Mouse (Mus musculus) ES-Bruce4 (cell line): ENCODE results near the gene Lrrc25.

Source experiments
- CTCF ChIP-seq: IDR thresholded peaks from one replicate; pipeline ENCODE4 v1.8.1; 2011; ENCODE audit warnings: low read depth, low read length
- EP300 ChIP-seq: IDR thresholded peaks from 2 replicates; pipeline ENCODE4 v1.6.1; 2011; ENCODE audit warnings: low read depth, low read length; ENCODE audit not compliant: insufficient read depth
- POLR2A ChIP-seq: IDR thresholded peaks from one replicate; pipeline ENCODE4 v1.8.1; 2011; ENCODE audit warnings: low read length; ENCODE audit not compliant: insufficient read depth

DNA sequence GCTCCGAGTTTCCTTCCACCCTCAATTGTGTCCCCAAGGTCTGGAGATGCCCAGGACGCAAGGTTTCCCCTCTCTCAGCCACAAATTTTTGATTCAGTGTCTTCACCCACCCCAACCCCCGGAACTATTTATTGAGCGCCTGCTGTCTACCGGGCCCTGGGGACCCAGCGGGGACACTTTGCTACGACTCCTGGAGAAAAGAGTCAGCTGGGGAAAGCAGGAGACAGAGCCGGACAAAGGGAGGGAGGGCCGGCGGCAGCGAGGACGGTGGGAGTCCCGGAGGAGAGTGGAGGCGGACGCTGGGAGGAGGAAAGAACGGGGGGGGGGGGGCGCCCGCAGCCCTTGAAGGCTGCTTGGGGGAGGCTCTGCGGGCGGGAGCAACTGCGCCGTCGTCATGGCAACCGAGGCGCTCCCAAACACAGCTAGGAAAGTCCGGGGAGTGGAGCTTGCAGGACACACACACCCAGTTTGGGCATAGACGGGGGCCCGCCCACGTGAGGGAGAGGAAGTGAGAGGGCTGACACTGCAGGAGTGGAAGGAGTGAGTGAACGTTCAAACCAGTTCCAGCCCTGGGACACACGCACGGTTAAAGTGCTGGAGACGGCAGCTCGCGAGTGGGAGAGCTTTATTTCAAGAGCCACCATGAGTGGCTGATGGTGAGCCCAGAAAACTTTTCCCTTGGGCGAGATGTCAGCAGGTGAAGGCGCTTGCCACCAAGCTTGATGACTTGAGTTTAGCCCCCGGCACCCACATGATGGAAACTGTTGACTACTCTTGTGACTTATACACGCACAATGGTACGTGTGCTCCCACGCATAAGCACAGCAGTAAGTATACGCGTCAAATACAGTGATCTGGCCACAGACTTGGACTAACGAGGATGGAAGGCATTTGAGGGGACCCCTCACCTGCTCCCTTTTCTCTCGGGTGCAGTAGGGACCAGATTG, 5.8 kb upstream of the Lrrc25 start:
- TF ChIP-seq POLR2A (no peak), CTCF (no peak), EP300 (no peak)
